Mouse (Mus musculus) brain, embryonic 14.5 days (tissue): Measurements from ENCODE around the gene Slc25a47.

Source experiments
- CTCF ChIP-seq: fragments of 200-500 bp; IDR thresholded peaks from 2 replicates; pipeline ENCODE4 v1.5.1; 2012; ENCODE audit warnings: inconsistent platforms, mild to moderate bottlenecking, moderate library complexity, borderline replicate concordance; ENCODE audit not compliant: insufficient read depth, insufficient read length; ENCODE audit errors: extremely low read depth
- POLR2A ChIP-seq: fragments of 200-500 bp; IDR thresholded peaks from 2 replicates; pipeline ENCODE4 v1.6.1; 2012; ENCODE audit warnings: mild to moderate bottlenecking, inconsistent platforms, borderline replicate concordance; ENCODE audit not compliant: poor library complexity, insufficient read depth, insufficient read length, severe bottlenecking; ENCODE audit errors: extremely low read depth

- TF ChIP-seq CTCF (no peak), POLR2A (no peak)
Measured at GRCm38 (mm10) chr12:108888632-108889031, 52.8 kb downstream of the Slc25a47 start.
